Mouse (Mus musculus): ENCODE results near the gene Usp15.

- TF ChIP-seq POLR2A (IDR thresholded peaks at IDR 0.05; ENCODE audit: borderline replicate concordance, extremely low read depth, insufficient read depth, insufficient read length, poor library complexity, severe bottlenecking) (no peak), CTCF (IDR thresholded peaks at IDR 0.05; ENCODE audit: borderline replicate concordance, extremely low read depth, insufficient read depth, insufficient read length) (no peak)
These were observed 9.3 kb upstream of the Usp15 start for GRCm38 (mm10) chr10:123206074-123206473.
